8 mouse cellular contexts compared by ENCODE assay signal in the genomic region with DNA sequence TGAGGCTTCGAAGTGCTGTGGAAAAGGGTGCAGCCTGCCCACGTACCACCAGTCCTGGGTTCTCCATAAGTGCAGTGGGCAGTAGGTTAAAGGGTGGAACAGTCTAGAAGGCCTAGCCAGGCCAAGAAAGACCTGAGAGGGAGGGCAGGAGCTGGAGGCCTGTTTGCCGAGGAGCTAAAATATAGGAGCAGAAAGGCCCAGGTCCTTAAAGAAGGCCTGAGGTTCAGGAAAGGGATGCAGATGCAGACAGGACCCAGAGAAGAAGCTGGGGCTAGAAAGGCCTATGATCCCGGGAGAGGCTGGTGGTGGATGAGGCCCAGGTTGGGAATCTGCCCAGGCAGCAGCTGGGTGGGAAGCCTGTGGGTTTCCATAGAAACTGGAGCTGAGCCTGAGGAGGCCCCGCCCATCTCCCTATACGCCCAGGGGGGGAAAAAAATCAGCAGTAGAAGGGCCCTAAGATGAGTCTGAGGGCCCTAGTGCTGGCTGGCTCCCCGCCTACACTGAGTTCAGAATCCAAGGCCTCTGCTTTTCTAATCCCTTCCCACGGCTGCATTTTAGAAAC. TPM values are rescaled to one million over a fixed set of nuclear protein-coding genes. Genes with fewer than 3 reads are reported as not detected.
DNase-seq lines count a peak whose midpoint lies in the region; ATAC-seq and TF ChIP-seq lines count a peak whose summit lies in the region.

Gene Btbd19 (minus strand): TSS at position 378 of the 562 bp plus-strand sequence.

- ATAC-seq in frontal cortex, adult (ENCODE audit: low TSS enrichment): peak; percentile 43
- no peak for ATAC-seq in liver, embryonic 16.5 days (ENCODE audit: low read depth)
- no peak for ATAC-seq in neural tube, embryonic 14.5 days (ENCODE audit: low read depth)

- H3K79me2 ChIP-seq in C2C12 (ENCODE audit: control insufficient read depth, insufficient read depth): peaks cover 19% of the 10 kb centered on the region

- 35% methylated on average over 8 of the region's 8 CpGs for WGBS in liver, embryonic 16.5 days (ENCODE audit: insufficient replicate concordance)
- WGBS in neural tube, embryonic 14.5 days: 31% methylated on average over 8 of the region's 8 CpGs

- peaks cover 2% of the 10 kb centered on the region for H3K79me3 ChIP-seq in C2C12 (ENCODE audit: low read depth)

- H3ac ChIP-seq in C2C12 (ENCODE audit: control insufficient read depth, insufficient read length, low read depth): peak within 1 kb of the TSS; percentile 68

- no peaks in the 10 kb centered on the region for H3K9me3 ChIP-seq in liver, embryonic 16.5 days (replicated peaks; ENCODE audit: control insufficient read depth, low read length)
- H3K9me3 ChIP-seq in neural tube, embryonic 14.5 days (ENCODE audit: control insufficient read depth, low read length): no peaks in the 10 kb centered on the region

- TF ChIP-seq CTCF in C2C12 (IDR thresholded peaks at IDR 0.05; ENCODE audit: control insufficient read depth, insufficient read depth, insufficient read length): no peak

- peak within 1 kb of the TSS; percentile 39 for H3K27ac ChIP-seq in liver, embryonic 16.5 days (ENCODE audit: low read length)
- peak within 1 kb of the TSS; percentile 56 for H3K27ac ChIP-seq in neural tube, embryonic 14.5 days (ENCODE audit: low read depth, low read length)

- H3K9ac ChIP-seq in liver, embryonic 16.5 days (ENCODE audit: low read depth, low read length): peak within 1 kb of the TSS; percentile 20; the same call in 1 of the 2 replicates
- H3K9ac ChIP-seq in neural tube, embryonic 14.5 days (replicated peaks; ENCODE audit: low read depth, low read length): peak within 1 kb of the TSS; percentile 25; the same call in 1 of the 2 replicates

- peak within 1 kb of the TSS; percentile 25 for H3K4me3 ChIP-seq in C2C12 (ENCODE audit: insufficient read depth, poor library complexity, severe bottlenecking)
- no peak within 1 kb of the TSS for H3K4me3 ChIP-seq in liver, embryonic 16.5 days (ENCODE audit: low read depth, low read length)
- H3K4me3 ChIP-seq in neural tube, embryonic 14.5 days (ENCODE audit: low read depth, low read length): no peak within 1 kb of the TSS

- H3K36me3 ChIP-seq in C2C12 (ENCODE audit: control insufficient read depth, insufficient read depth): peaks cover 34% of the 10 kb centered on the region
- H3K36me3 ChIP-seq in liver, embryonic 16.5 days (ENCODE audit: control insufficient read depth, insufficient read depth): no peaks in the 10 kb centered on the region
- H3K36me3 ChIP-seq in neural tube, embryonic 14.5 days (ENCODE audit: control insufficient read depth, insufficient read depth, low read length): peaks cover 10% of the 10 kb centered on the region

- intact Hi-C loops in heart, postnatal 25 days (cut with DNase I): no loop called here

- DNase-seq in adrenal gland, postnatal 14 days: peak; percentile 68
- DNase-seq in heart, postnatal 25 days (ENCODE audit: low spot score): peak; percentile 79
- DNase-seq in layer of hippocampus, adult 18-20 months (ENCODE audit: low spot score in 2 of 2): peak; percentile 71 to 86
- DNase-seq in urinary bladder, postnatal 14 days (ENCODE audit: low spot score): peak; percentile 80

- H3K27me3 ChIP-seq in C2C12 (ENCODE audit: control insufficient read depth, insufficient read depth, insufficient read length): no peaks in the 10 kb centered on the region
- no peaks in the 10 kb centered on the region for H3K27me3 ChIP-seq in liver, embryonic 16.5 days (ENCODE audit: control insufficient read depth, insufficient read depth, low read depth, low read length)
- no peaks in the 10 kb centered on the region for H3K27me3 ChIP-seq in neural tube, embryonic 14.5 days (ENCODE audit: control insufficient read depth, insufficient read depth, low read length)

- H3K4me2 ChIP-seq in liver, embryonic 16.5 days (ENCODE audit: low read depth, low read length): peak within 1 kb of the TSS; percentile 42
- no peak within 1 kb of the TSS for H3K4me2 ChIP-seq in neural tube, embryonic 14.5 days (ENCODE audit: low read depth, low read length)

- H3K4me1 ChIP-seq in liver, embryonic 16.5 days (ENCODE audit: control insufficient read depth, low read depth, low read length): peaks cover 25% of the 10 kb centered on the region
- H3K4me1 ChIP-seq in neural tube, embryonic 14.5 days (ENCODE audit: control insufficient read depth, insufficient read depth, low read length): peaks cover 11% of the 10 kb centered on the region; the same call in 1 of the 2 replicates

TF ChIP-seq in C2C12, 6 proteins besides CTCF, POLR2A, EP300 and RAD21:
- no peak for TF ChIP-seq MYOG (IDR thresholded peaks at IDR 0.05; ENCODE audit: control insufficient read depth, extremely low read depth, insufficient read length)
- TF ChIP-seq MYOD1 (IDR thresholded peaks at IDR 0.05; ENCODE audit: control insufficient read depth, insufficient read length, low read depth): peak; percentile 3
- no peak for TF ChIP-seq USF1 (IDR thresholded peaks at IDR 0.05; ENCODE audit: low read depth)
- TF ChIP-seq MAX (IDR thresholded peaks at IDR 0.05): no peak
- no peak for TF ChIP-seq CEBPB (IDR thresholded peaks at IDR 0.05; ENCODE audit: low read depth)

RNA-seq across cellular contexts. Expression of gene Btbd19, which starts in this region (rescaled TPM):
- 23.7 TPM for polyA plus RNA-seq in C2C12 (2012; fragmentation: generic; extraction: Trizol)
- total RNA-seq in adrenal gland, postnatal 14 days (2021): 6.3 and 10.2 TPM in 2 replicates
- 1 to 10 TPM; 2.0 to 3.3 TPM for total RNA-seq in heart, postnatal 25 days (2021)
- 10 to 100 TPM; 13.9 to 16.9 TPM for total RNA-seq in layer of hippocampus, adult 18-20 months (2021)
- 1.5 and 1.8 TPM in 2 replicates for polyA plus RNA-seq in liver, embryonic 16.5 days (2015; fragmentation: Nextera tagmentation; extraction: Ambion mirVana)
- 2.7 and 3.9 TPM in 2 replicates for polyA plus RNA-seq in neural tube, embryonic 14.5 days (2014; fragmentation: Nextera tagmentation; extraction: Ambion mirVana)
